Mouse (Mus musculus): ENCODE measurements around the gene 4933407L21Rik. TPM values are rescaled to one million over a fixed set of nuclear protein-coding genes. Genes with fewer than 3 reads are reported as not detected.

The 4933407L21Rik gene
- polyA plus RNA-seq, 1 experiment = not detected

DNA sequence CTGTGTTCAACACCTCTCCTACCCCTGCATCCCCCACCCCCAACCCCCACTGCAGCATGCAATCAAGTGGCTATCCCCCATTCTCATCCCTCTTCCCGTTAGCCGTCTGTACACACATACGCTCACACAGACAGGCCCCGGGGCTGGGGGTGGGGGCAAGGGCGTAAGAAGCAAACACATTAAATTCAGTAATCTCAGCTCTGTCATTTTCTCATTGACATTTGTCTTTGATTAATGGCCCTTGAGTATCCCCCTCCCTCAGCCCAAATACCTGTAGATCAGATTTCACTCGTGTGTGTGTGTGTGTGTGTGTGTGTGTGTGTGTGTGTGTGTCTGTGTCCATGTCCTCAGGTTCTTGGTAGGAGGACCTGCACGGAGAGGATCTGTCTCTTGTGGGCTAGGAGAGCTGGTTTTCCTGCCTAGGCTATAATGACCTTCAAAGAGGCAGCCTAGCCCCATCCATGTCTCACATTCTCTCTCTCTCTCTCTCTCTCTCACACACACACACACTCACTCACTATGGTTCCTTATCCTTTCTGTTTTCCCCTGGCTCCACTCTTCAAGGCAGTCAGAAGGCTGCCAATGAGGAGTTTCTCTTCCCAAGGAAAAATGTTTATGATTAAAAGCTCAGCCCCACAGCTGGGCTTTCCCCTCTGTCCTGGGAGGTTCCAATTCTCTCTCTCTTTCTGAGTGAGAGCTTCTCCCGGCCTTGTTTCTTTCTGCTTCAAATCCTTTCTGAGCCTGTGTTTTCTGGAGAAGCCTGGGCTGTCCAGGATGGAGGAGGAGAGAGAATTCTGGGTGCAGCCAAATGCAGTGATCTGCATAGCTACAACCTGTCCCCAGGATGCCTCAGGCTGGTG lies 30.2 kb upstream of the 4933407L21Rik start:
- H3K4me3 ChIP-seq (ENCODE audit: insufficient read depth, low read depth, low read length) = peak overlapping the region; percentile 36
- peaks cover 52% of the 10 kb centered on the region for H3K4me1 ChIP-seq (ENCODE audit: control insufficient read depth, insufficient read depth, low read length)
- TF ChIP-seq CTCF (IDR thresholded peaks at IDR 0.05; ENCODE audit: insufficient read depth, low read depth, low read length) = no peak
- no peak for TF ChIP-seq POLR2A (IDR thresholded peaks at IDR 0.05; ENCODE audit: insufficient read depth, low read depth, low read length)
- WGBS = 12% methylated on average over 8 of the region's 8 CpGs
- peak overlapping the region; percentile 99 for H3K27ac ChIP-seq (ENCODE audit: insufficient read depth, low read depth, low read length)

DNA sequence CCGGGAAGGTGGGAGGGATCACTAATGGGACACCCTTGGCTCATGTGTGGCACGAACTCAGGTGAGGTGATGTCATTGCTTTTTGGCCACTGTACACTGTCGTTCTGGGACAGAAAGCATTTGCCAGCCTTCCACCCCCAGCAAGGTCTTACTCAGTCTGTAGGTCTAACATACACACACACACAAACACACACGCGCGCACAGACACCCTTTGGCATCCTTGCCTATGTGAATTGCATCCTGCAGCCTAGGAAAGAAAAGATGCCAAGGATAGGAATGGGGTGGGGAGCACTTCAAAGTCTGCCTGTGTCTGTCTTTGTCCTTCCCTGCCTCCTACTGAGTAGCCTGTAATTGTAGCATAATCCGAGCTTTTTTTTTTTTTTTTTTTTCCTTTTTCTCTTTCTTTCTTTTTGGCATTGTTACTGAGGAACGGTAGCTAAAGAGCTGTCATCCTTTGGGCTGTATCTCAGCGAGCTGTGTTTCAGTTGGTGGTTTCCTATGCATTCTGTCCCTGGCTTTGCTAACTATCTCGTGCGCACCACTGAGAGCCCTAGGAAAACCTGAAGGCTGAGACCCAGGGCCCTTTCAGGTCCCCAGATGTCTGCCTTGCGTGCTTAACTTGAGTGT lies 29.4 kb upstream of the 4933407L21Rik start:
- WGBS = 14% methylated on average over 12 of the region's 12 CpGs
- Histone ChIP-seq H3K4me3 (ENCODE audit: insufficient read depth, low read depth, low read length) (peak overlapping the region; percentile 36), H3K27ac (ENCODE audit: insufficient read depth, low read depth, low read length) (peak overlapping the region; percentile 99), H3K4me1 (ENCODE audit: control insufficient read depth, insufficient read depth, low read length) (peaks cover 50% of the 10 kb centered on the region)
- TF ChIP-seq POLR2A (IDR thresholded peaks at IDR 0.05; ENCODE audit: insufficient read depth, low read depth, low read length) (no peak), CTCF (IDR thresholded peaks at IDR 0.05; ENCODE audit: insufficient read depth, low read depth, low read length) (no peak)

GRCm38 (mm10) chr1:85899388-85899761 lies 28.9 kb upstream of the 4933407L21Rik start:
- Histone ChIP-seq H3K4me3 (ENCODE audit: insufficient read depth, low read depth, low read length) (peak overlapping the region; percentile 3; the same call in 1 of the 2 replicates), H3K4me1 (ENCODE audit: control insufficient read depth, insufficient read depth, low read length) (peaks cover 53% of the 10 kb centered on the region), H3K27ac (ENCODE audit: insufficient read depth, low read depth, low read length) (peak overlapping the region; percentile 99)
- TF ChIP-seq CTCF (IDR thresholded peaks at IDR 0.05; ENCODE audit: insufficient read depth, low read depth, low read length) = no peak
- TF ChIP-seq POLR2A (IDR thresholded peaks at IDR 0.05; ENCODE audit: insufficient read depth, low read depth, low read length) = no peak

GRCm38 (mm10) chr1:85900521-85901333 lies 27.6 kb upstream of the 4933407L21Rik start:
- 24% methylated on average over 7 of the region's 7 CpGs for WGBS
- Histone ChIP-seq H3K27ac (ENCODE audit: insufficient read depth, low read depth, low read length) (peak overlapping the region; percentile 60), H3K4me1 (ENCODE audit: control insufficient read depth, insufficient read depth, low read length) (peaks cover 58% of the 10 kb centered on the region), H3K4me3 (ENCODE audit: insufficient read depth, low read depth, low read length) (no peak overlapping the region)
- TF ChIP-seq POLR2A (IDR thresholded peaks at IDR 0.05; ENCODE audit: insufficient read depth, low read depth, low read length) (no peak), CTCF (IDR thresholded peaks at IDR 0.05; ENCODE audit: insufficient read depth, low read depth, low read length) (no peak)

- H3K4me3 ChIP-seq (ENCODE audit: insufficient read depth, low read depth, low read length) = no peak overlapping the region
- no peak for TF ChIP-seq POLR2A (IDR thresholded peaks at IDR 0.05; ENCODE audit: insufficient read depth, low read depth, low read length)
- TF ChIP-seq CTCF (IDR thresholded peaks at IDR 0.05; ENCODE audit: insufficient read depth, low read depth, low read length) = no peak
- peak overlapping the region; percentile 60; the same call in 1 of the 2 replicates for H3K27ac ChIP-seq (ENCODE audit: insufficient read depth, low read depth, low read length)
- 55% methylated on average over 3 of the region's 3 CpGs for WGBS
- peaks cover 63% of the 10 kb centered on the region for H3K4me1 ChIP-seq (ENCODE audit: control insufficient read depth, insufficient read depth, low read length)
Observed at GRCm38 (mm10) chr1:85901516-85902107, 26.7 kb upstream of the 4933407L21Rik start.

DNA sequence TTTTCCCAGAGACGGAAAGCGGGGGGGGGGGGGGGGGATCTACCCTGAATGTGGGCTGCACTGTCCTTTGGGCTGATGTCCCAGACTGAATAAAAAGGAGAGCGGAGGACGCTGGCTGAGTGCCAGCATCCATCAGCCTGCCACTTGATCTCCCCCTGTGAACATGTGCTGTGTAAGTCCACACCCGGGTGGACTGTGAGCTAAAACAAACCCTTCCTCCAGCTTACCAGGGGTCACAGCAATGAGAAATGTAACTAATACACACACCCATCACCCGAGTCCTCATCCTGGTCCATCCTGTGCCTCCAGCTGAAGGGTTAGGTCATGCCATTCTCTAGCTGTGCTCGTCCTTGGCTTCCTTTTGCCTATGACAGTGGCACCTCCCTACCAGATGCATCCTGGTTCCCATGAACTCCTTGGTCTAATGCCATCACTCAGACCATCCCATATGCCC lies 26.1 kb upstream of the 4933407L21Rik start:
- WGBS = 10% methylated on average over 7 of the region's 7 CpGs
- H3K4me3 ChIP-seq (ENCODE audit: insufficient read depth, low read depth, low read length) = no peak overlapping the region
- H3K27ac ChIP-seq (ENCODE audit: insufficient read depth, low read depth, low read length) = 0 out of 2 replicates have a peak overlapping the region, but pooled peaks have one; percentile 3
- TF ChIP-seq CTCF (IDR thresholded peaks at IDR 0.05; ENCODE audit: insufficient read depth, low read depth, low read length) = no peak
- no peak for TF ChIP-seq POLR2A (IDR thresholded peaks at IDR 0.05; ENCODE audit: insufficient read depth, low read depth, low read length)
- H3K4me1 ChIP-seq (ENCODE audit: control insufficient read depth, insufficient read depth, low read length) = peaks cover 63% of the 10 kb centered on the region

DNA sequence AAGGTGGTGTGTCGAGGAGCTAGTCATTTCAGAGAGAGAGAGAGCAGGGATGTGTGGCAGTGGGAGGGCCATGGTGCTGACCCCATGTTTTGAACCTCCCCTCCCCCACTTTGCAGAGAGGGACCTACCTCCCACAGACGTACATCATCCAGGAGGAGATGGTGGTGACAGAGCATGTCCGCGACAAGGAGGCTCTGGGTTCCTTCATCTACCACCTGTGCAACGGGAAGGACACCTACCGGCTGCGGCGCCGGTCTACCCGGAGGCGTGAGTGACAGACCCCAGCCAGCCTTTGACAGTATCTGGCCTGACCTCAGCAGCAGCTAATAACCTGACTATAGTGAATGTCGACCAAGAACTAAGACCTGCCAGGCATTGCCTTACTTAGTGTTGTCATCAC lies 21.4 kb upstream of the 4933407L21Rik start:
- TF ChIP-seq CTCF (IDR thresholded peaks at IDR 0.05; ENCODE audit: insufficient read depth, low read depth, low read length) (no peak), POLR2A (IDR thresholded peaks at IDR 0.05; ENCODE audit: insufficient read depth, low read depth, low read length) (no peak)
- 91% methylated on average over 12 of the region's 12 CpGs for WGBS

More for the DNA sequence above, 21.4 kb upstream of the 4933407L21Rik start:
- Histone ChIP-seq H3K27ac (ENCODE audit: insufficient read depth, low read depth, low read length) (no peak overlapping the region), H3K4me1 (ENCODE audit: control insufficient read depth, insufficient read depth, low read length) (peaks cover 37% of the 10 kb centered on the region), H3K4me3 (ENCODE audit: insufficient read depth, low read depth, low read length) (no peak overlapping the region)

All from olfactory bulb, adult 2 months (tissue).